Mouse (Mus musculus): ENCODE measurements around the gene Gpr39.

DNA sequence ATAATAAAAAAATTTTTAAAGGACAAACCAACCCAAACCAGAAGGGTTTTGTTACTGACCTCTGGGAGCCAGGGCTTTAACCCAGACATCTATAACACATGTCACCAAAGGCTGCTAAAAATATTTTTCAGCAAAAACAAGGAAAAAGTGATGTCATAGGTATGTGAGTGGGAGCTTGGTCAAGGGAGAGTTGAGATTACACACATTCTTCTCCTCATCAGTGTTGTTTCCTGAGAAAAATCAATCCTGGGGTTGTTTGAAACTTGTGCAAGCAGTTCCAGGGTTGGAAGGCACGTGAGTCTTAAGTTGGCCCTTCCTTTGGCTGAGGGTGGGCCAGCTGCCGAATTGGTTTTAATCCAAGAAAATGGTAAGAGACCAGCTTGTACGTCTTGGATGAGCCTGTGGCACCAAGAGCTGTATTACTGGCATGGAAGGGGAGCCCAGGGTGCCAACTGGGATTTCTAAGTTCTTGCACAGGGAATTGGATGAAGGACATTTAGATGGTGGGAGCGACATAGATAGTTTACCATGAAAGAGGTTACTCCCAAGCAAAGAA is 2.8 kb downstream of the Gpr39 start:
- TF ChIP-seq CTCF (IDR thresholded peaks at IDR 0.05; ENCODE audit: control insufficient read depth, insufficient read depth, insufficient read length) (no peak), MAX (IDR thresholded peaks at IDR 0.05) (no peak), MYOD1 (IDR thresholded peaks at IDR 0.05; ENCODE audit: control insufficient read depth, insufficient read length, low read depth) (no peak), CEBPB (IDR thresholded peaks at IDR 0.05; ENCODE audit: low read depth) (no peak)
